Mouse (Mus musculus) ES-Bruce4 (cell line): ENCODE data around the gene Mllt6. TPM values are rescaled to one million over a fixed set of nuclear protein-coding genes. Genes with fewer than 3 reads are reported as not detected.

Experiments
- H3K27ac ChIP-seq: 2 replicates; pipeline ENCODE4 v1.5.1; 2012; ENCODE audit warnings: low read length, inconsistent platforms; ENCODE audit not compliant: insufficient read depth
- H3K27me3 ChIP-seq: 2 replicates; pipeline ENCODE4 v1.6.1; 2012; ENCODE audit warnings: mild to moderate bottlenecking, low read length, inconsistent platforms; ENCODE audit not compliant: control insufficient read depth, poor library complexity, insufficient read depth, severe bottlenecking
- H3K36me3 ChIP-seq: 2 replicates; pipeline ENCODE4 v1.6.1; 2012; ENCODE audit warnings: inconsistent platforms, mild to moderate bottlenecking, low read length, moderate library complexity; ENCODE audit not compliant: control insufficient read depth, poor library complexity, insufficient read depth, severe bottlenecking
- H3K4me1 ChIP-seq: one replicate; pipeline ENCODE4 v1.8.1; 2011; ENCODE audit warnings: low read length; ENCODE audit not compliant: control insufficient read depth, insufficient read depth
- H3K4me3 ChIP-seq: 2 replicates; pipeline ENCODE4 v1.5.1; 2011; ENCODE audit warnings: low read depth, mild to moderate bottlenecking, low read length
- H3K9ac ChIP-seq: 2 replicates; pipeline ENCODE4 v1.6.1; 2012; ENCODE audit warnings: low read depth, mild to moderate bottlenecking, inconsistent platforms; ENCODE audit not compliant: poor library complexity, severe bottlenecking
- H3K9me3 ChIP-seq: replicated peaks from 2 replicates; pipeline ENCODE4 v1.6.1; 2012; ENCODE audit warnings: mild to moderate bottlenecking, low read length, inconsistent platforms; ENCODE audit not compliant: control insufficient read depth, poor library complexity, insufficient read depth, severe bottlenecking
- CTCF ChIP-seq: IDR thresholded peaks from one replicate; pipeline ENCODE4 v1.8.1; 2011; ENCODE audit warnings: low read depth, low read length
- EP300 ChIP-seq: IDR thresholded peaks from 2 replicates; pipeline ENCODE4 v1.6.1; 2011; ENCODE audit warnings: low read depth, low read length; ENCODE audit not compliant: insufficient read depth
- POLR2A ChIP-seq: IDR thresholded peaks from one replicate; pipeline ENCODE4 v1.8.1; 2011; ENCODE audit warnings: low read length; ENCODE audit not compliant: insufficient read depth
- polyA plus RNA-seq: library from polyadenylated mRNA; stranded (reverse); fragments of >200 nt; gene quantifications from 2 replicates; pipeline ENCODE4 v1.2.4, GENCODE M21; 2011; ENCODE audit warnings: low read depth; ENCODE audit not compliant: missing spikeins, insufficient read depth, insufficient read length

Mllt6 gene
- 23.7 and 25.2 TPM in 2 replicates for polyA plus RNA-seq

- Histone ChIP-seq H3K27ac (peak within 1 kb of the TSS; percentile 99), H3K27me3 (no peaks in the 10 kb centered on the region), H3K4me3 (peak within 1 kb of the TSS; percentile 75), H3K4me1 (peaks cover 2% of the 10 kb centered on the region), H3K9me3 (no peaks in the 10 kb centered on the region), H3K36me3 (peaks cover 11% of the 10 kb centered on the region), H3K9ac (peak within 1 kb of the TSS; percentile 99)
- TF ChIP-seq POLR2A (no peak), EP300 (no peak), CTCF (no peak)
Observed at GRCm38 (mm10) chr11:97662893-97663527, at the start of gene Mllt6. TSS of gene Mllt6 (plus strand) at chr11:97663414.

DNA sequence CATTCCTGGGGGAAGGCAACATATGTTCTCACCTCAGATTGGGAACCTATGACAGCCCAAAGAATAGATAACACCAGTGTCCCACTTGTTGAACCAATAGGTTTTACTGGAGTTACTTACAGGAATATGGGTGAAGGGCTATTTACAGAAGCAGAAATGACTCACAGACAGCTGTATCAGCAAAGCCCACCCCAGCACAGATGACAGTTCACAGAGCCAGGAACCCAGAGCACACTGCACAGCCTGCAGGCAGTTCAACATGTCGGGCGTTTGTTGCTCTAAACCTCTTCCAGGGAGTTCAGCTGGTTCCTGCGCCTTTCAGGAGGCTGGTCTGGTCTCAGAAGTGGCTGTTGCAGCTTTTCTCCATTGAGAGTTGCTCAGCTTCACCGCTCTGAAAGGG, 47.9 kb upstream of the Mllt6 start:
- Histone ChIP-seq H3K4me1 (peaks cover 7% of the 10 kb centered on the region), H3K27me3 (no peaks in the 10 kb centered on the region), H3K9ac (no peak overlapping the region), H3K27ac (no peak overlapping the region), H3K4me3 (no peak overlapping the region), H3K9me3 (no peaks in the 10 kb centered on the region), H3K36me3 (peaks cover 16% of the 10 kb centered on the region)
- TF ChIP-seq CTCF: no peak
- no peak for TF ChIP-seq EP300
- no peak for TF ChIP-seq POLR2A

DNA sequence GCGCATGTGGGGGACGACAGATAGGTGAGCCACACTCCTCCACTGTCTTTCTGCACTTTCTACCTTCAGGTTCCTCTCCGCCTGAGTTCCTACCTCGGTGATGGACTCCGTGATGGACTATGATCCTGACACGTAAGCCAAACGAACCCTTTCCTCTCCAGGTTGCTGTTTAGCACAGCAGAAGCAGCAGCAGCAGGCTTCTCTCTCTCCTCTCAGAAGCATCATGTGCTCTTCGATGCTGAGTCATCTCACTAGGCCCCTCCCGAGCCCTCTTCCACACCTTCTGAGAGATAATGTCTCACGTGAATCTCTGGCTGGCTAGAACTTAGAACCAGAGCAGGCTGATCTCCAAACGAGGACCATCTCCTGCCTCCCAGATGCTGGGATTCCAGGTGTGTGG, 44.8 kb upstream of the Mllt6 start:
- 0 out of 2 replicates have a peak overlapping the region, but pooled peaks have one; percentile 33 for H3K9ac ChIP-seq
- H3K27me3 ChIP-seq: no peaks in the 10 kb centered on the region
- peak overlapping the region; percentile 49 for H3K4me3 ChIP-seq
- no peak for TF ChIP-seq CTCF
- TF ChIP-seq EP300: 0 out of 2 replicates have a peak, but pooled peaks have one; percentile 9
- H3K9me3 ChIP-seq: no peaks in the 10 kb centered on the region
- H3K36me3 ChIP-seq: peaks cover 10% of the 10 kb centered on the region
- H3K27ac ChIP-seq: peak overlapping the region; percentile 75
- H3K4me1 ChIP-seq: peaks cover 7% of the 10 kb centered on the region

DNA sequence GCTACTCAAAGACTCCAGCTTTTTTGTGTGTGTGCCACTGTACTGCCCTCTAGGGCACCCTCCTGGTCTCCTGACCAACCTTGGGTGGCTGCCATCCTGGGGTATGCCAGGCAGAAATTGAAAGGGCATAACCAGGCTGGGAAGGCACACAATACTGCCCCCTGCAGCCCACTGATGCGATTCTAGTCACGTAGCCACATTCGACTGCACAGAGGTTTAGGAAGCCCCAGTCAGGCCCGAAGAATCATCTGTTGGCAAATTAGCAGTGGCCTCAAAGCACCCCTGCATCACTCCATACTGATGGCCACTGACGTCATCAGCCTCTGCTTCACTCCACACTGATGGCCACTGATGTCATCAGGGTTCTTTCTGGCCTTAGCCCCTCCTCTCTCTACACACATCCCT, 43.8 kb upstream of the Mllt6 start:
- no peak overlapping the region for H3K9ac ChIP-seq
- H3K4me3 ChIP-seq: no peak overlapping the region
- H3K27ac ChIP-seq: no peak overlapping the region
- no peaks in the 10 kb centered on the region for H3K9me3 ChIP-seq
- peaks cover 7% of the 10 kb centered on the region for H3K4me1 ChIP-seq
- peaks cover 10% of the 10 kb centered on the region for H3K36me3 ChIP-seq
- no peak for TF ChIP-seq POLR2A
- TF ChIP-seq EP300: no peak
- peak; percentile 67 for TF ChIP-seq CTCF
- H3K27me3 ChIP-seq: no peaks in the 10 kb centered on the region

DNA sequence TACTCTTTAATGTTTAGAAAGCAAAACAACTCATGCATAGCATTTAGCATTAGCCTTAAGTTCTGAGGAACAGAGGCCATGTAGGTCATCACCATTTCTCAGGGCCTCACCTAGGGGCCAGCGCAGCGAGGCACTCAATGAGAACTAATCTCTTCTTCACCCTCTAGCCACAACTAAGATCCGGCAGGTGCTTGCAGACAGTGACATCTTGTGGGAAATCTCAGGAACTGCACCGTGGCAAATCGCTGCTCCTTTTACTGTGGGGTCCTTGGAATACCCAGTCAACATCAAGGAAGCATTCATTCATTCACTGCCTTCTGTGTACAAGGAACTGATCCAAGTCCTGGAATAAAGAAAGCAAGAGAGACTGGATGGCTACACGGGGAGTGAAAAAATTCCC, 40.8 kb upstream of the Mllt6 start:
- H3K9me3 ChIP-seq: no peaks in the 10 kb centered on the region
- peaks cover 6% of the 10 kb centered on the region for H3K4me1 ChIP-seq
- peak; percentile 80 for TF ChIP-seq CTCF
- no peak for TF ChIP-seq EP300
- no peak overlapping the region for H3K9ac ChIP-seq
- H3K4me3 ChIP-seq: no peak overlapping the region
- no peaks in the 10 kb centered on the region for H3K27me3 ChIP-seq
- peaks cover 12% of the 10 kb centered on the region for H3K36me3 ChIP-seq
- H3K27ac ChIP-seq: no peak overlapping the region

- no peak overlapping the region for H3K4me3 ChIP-seq
- H3K4me1 ChIP-seq: peaks cover 3% of the 10 kb centered on the region
- H3K27ac ChIP-seq: no peak overlapping the region
- TF ChIP-seq POLR2A (no peak), EP300 (no peak), CTCF (no peak)
- H3K36me3 ChIP-seq: peaks cover 17% of the 10 kb centered on the region
- no peaks in the 10 kb centered on the region for H3K9me3 ChIP-seq
- no peak overlapping the region for H3K9ac ChIP-seq
- H3K27me3 ChIP-seq: no peaks in the 10 kb centered on the region
Observed at GRCm38 (mm10) chr11:97623166-97623565, 40.0 kb upstream of the Mllt6 start.
